Mouse (Mus musculus) subcutaneous adipose tissue, adult 2 months (tissue): ENCODE results near the gene Diablo. TPM values are rescaled to one million over a fixed set of nuclear protein-coding genes. Genes with fewer than 3 reads are reported as not detected.

Experiments
- polyA plus RNA-seq: library from polyadenylated mRNA; depleted of rRNA; stranded (reverse); fragments of >200 nt; gene quantifications from 2 replicates; pipeline ENCODE4 v1.2.3, GENCODE M21; 2012; ENCODE audit warnings: low replicate concordance; rRNA removed

The Diablo gene
- 75.7 and 79.9 TPM in 2 replicates for polyA plus RNA-seq

GRCm38 (mm10) chr5:123523692-123524392 is at the start of gene Diablo:
Gene Diablo, minus strand, starts transcription at chr5:123524176.

GRCm38 (mm10) chr5:123572357-123573186 is 48.6 kb upstream of the Diablo start, which contains the start of gene Vps33a:
Gene Vps33a, minus strand, starts transcription at chr5:123573038.

GRCm38 (mm10) chr5:123525281-123525680 is 1.3 kb upstream of the Diablo start, which contains the start of gene Gm49027:
Gene Gm49027, minus strand, starts transcription at chr5:123525488.

GRCm38 (mm10) chr5:123510160-123510559 is 13.8 kb downstream of the Diablo start, which contains the start of gene B3gnt4:
Gene B3gnt4, plus strand, starts transcription at chr5:123510460.

GRCm38 (mm10) chr5:123489112-123489785 is 34.7 kb downstream of the Diablo start, which contains the start of the genes Lrrc43 and Il31:
Gene Lrrc43, plus strand, starts transcription at chr5:123489305.
Gene Il31, minus strand, starts transcription at chr5:123489489.

Other genes starting within 250 kb of the Diablo start
- gene Bcl7a, start 180.3 kb downstream of the Diablo start, polyA plus RNA-seq: 5.0 and 12.0 TPM in 2 replicates
- 38.0 and 62.7 TPM in 2 replicates for gene Mlxip, start 129.4 kb downstream of the Diablo start, polyA plus RNA-seq
- gene Lrrc43, start 34.9 kb downstream of the Diablo start, polyA plus RNA-seq: not detected in 2 replicates
- gene Il31, start 34.7 kb downstream of the Diablo start, polyA plus RNA-seq: not detected in 2 replicates
- gene B3gnt4, start 13.7 kb downstream of the Diablo start, polyA plus RNA-seq: 0.51 and 1.2 TPM in 2 replicates
- gene Gm49027, start 1.3 kb upstream of the Diablo start, polyA plus RNA-seq: 0.92 and 3.2 TPM in 2 replicates
- 24.7 and 24.9 TPM in 2 replicates for gene Vps33a, start 48.9 kb upstream of the Diablo start, polyA plus RNA-seq
- 28.4 and 29.9 TPM in 2 replicates for gene Clip1, start 160.4 kb upstream of the Diablo start, polyA plus RNA-seq
- 18.3 and 30.2 TPM in 2 replicates for gene Zcchc8, start 196.9 kb upstream of the Diablo start, polyA plus RNA-seq
- 12.9 and 15.1 TPM in 2 replicates for gene Rsrc2, start 225.2 kb upstream of the Diablo start, polyA plus RNA-seq
- 0.85 and 4.2 TPM in 2 replicates for gene Kntc1, start 225.5 kb upstream of the Diablo start, polyA plus RNA-seq